15 mouse cellular contexts compared by ENCODE assay signal in the genomic region with DNA sequence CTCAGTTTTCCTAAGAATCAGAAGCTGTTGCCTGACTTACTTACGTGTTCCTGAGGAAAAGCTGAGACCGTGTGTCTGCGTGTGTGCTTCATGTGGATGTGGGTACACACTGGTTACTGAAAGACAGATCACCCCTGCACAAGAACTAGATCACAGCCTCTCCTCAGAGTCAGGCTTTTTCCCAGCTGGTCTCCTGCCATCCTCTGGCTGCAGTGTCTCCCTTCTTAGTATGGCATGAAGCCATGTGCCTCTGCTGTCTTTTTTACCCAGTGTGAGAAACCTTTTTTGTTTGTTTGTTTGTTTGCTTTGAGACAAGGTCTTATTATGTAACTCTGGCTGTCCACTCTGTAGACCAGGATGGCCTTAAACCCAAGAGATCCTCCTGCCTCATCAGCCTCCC. TPM values are rescaled to one million over a fixed set of nuclear protein-coding genes. Genes with fewer than 3 reads are reported as not detected.
A peak's percentile ranks its signal among the peaks of the same experiment; 100 is the strongest.
DNase-seq lines count a peak whose midpoint lies in the region; ATAC-seq and TF ChIP-seq lines count a peak whose summit lies in the region.
"Had no signal": no experiment of that assay in that cellular context is flagged by ENCODE, and none has a peak within 500 bp of the region (broad histone marks: within the 10 kb centered on the region; RNA-seq: fewer than 3 reads in every experiment).

No protein-coding gene starts in this region.

- no peak overlapping the region for H3K27ac ChIP-seq in limb, embryonic 12.5 days
- no peak overlapping the region for H3K27ac ChIP-seq in limb, embryonic 10.5 days
- H3K27ac ChIP-seq in forebrain, embryonic 13.5 days = no peak overlapping the region
- peak overlapping the region; percentile 96; the same call in 1 of the 2 replicates for H3K27ac ChIP-seq in liver, embryonic 16.5 days (ENCODE audit: low read length)
- no peak overlapping the region for H3K27ac ChIP-seq in thymus, adult 2 months (ENCODE audit: control insufficient read depth, insufficient read depth, low read length)
- H3K27ac ChIP-seq: heart, adult 2 months had no signal

- DNase-seq in limb, embryonic 10.5 days (ENCODE audit: low spot score) = no peak
- DNase-seq in brain, embryonic 14.5 days (ENCODE audit: low read depth) = peak; percentile 26
- DNase-seq in thymus, adult 2 months = no peak
- no peak for DNase-seq in kidney, adult 8-10 months
- no peak for DNase-seq in heart, postnatal 10 days
- DNase-seq: adrenal gland, postnatal 36 days; heart, adult 2 months; kidney, postnatal 14 days; right cerebral cortex, adult 18-20 months had no signal

- no peaks in the 10 kb centered on the region for H3K36me3 ChIP-seq in limb, embryonic 12.5 days
- H3K36me3 ChIP-seq in limb, embryonic 10.5 days = peaks cover 4% of the 10 kb centered on the region; the same call in 1 of the 2 replicates
- no peaks in the 10 kb centered on the region for H3K36me3 ChIP-seq in forebrain, embryonic 13.5 days (ENCODE audit: poor library complexity, severe bottlenecking)
- H3K36me3 ChIP-seq in liver, embryonic 16.5 days (ENCODE audit: control insufficient read depth, insufficient read depth) = no peaks in the 10 kb centered on the region
- no peaks in the 10 kb centered on the region for H3K36me3 ChIP-seq in thymus, adult 2 months (ENCODE audit: control insufficient read depth, insufficient read depth, low read length)

- TF ChIP-seq CTCF in brain, embryonic 14.5 days (IDR thresholded peaks at IDR 0.05; ENCODE audit: borderline replicate concordance, extremely low read depth, insufficient read depth, insufficient read length) = no peak
- TF ChIP-seq CTCF in thymus, adult 2 months (IDR thresholded peaks at IDR 0.05; ENCODE audit: borderline replicate concordance, control insufficient read depth, extremely low read depth, insufficient read depth, low read length, poor library complexity) = no peak

- 0 out of 2 replicates have a peak overlapping the region, but pooled peaks have one; percentile 98 for H3K4me3 ChIP-seq in limb, embryonic 12.5 days (replicated peaks)
- no peak overlapping the region for H3K4me3 ChIP-seq in limb, embryonic 10.5 days
- H3K4me3 ChIP-seq in forebrain, embryonic 13.5 days = peak overlapping the region; percentile 6; the same call in 1 of the 2 replicates
- H3K4me3 ChIP-seq in liver, embryonic 16.5 days (ENCODE audit: low read depth, low read length) = peak overlapping the region; percentile 93
- H3K4me3 ChIP-seq in thymus, adult 2 months (ENCODE audit: control insufficient read depth, insufficient read depth, low read length) = no peak overlapping the region
- H3K4me3 ChIP-seq: heart, adult 2 months had no signal

- WGBS in limb, embryonic 12.5 days = 96% methylated on average over 3 of the region's 3 CpGs
- 97% methylated on average over 3 of the region's 3 CpGs for WGBS in limb, embryonic 10.5 days
- WGBS in forebrain, embryonic 13.5 days = 96% methylated on average over 3 of the region's 3 CpGs
- 90% methylated on average over 3 of the region's 3 CpGs for WGBS in liver, embryonic 16.5 days (ENCODE audit: insufficient replicate concordance)
- WGBS in thymus, adult 2 months = 96% methylated on average over 3 of the region's 3 CpGs

- no peaks in the 10 kb centered on the region for H3K27me3 ChIP-seq in limb, embryonic 12.5 days
- no peaks in the 10 kb centered on the region for H3K27me3 ChIP-seq in limb, embryonic 10.5 days (ENCODE audit: low read depth, poor library complexity, severe bottlenecking)
- H3K27me3 ChIP-seq in forebrain, embryonic 13.5 days = no peaks in the 10 kb centered on the region
- H3K27me3 ChIP-seq in liver, embryonic 16.5 days (ENCODE audit: control insufficient read depth, insufficient read depth, low read depth, low read length) = no peaks in the 10 kb centered on the region
- no peaks in the 10 kb centered on the region for H3K27me3 ChIP-seq in thymus, adult 2 months (ENCODE audit: control insufficient read depth, insufficient read depth, low read length)

- H3K9me3 ChIP-seq in limb, embryonic 12.5 days = no peaks in the 10 kb centered on the region
- no peaks in the 10 kb centered on the region for H3K9me3 ChIP-seq in limb, embryonic 10.5 days (replicated peaks)
- no peaks in the 10 kb centered on the region for H3K9me3 ChIP-seq in forebrain, embryonic 13.5 days (replicated peaks)
- H3K9me3 ChIP-seq in liver, embryonic 16.5 days (replicated peaks; ENCODE audit: control insufficient read depth, low read length) = no peaks in the 10 kb centered on the region

- intact Hi-C loops in heart, postnatal 10 days (cut with DNase I) = no loop called here

- peak overlapping the region; percentile 84; the same call in 1 of the 2 replicates for H3K4me2 ChIP-seq in limb, embryonic 12.5 days
- H3K4me2 ChIP-seq in forebrain, embryonic 13.5 days = peak overlapping the region; percentile 61
- H3K4me2 ChIP-seq in liver, embryonic 16.5 days (ENCODE audit: low read depth, low read length) = peak overlapping the region; percentile 90

- 0 out of 2 replicates have a peak overlapping the region, but pooled peaks have one; percentile 8 for H3K9ac ChIP-seq in limb, embryonic 12.5 days (replicated peaks)
- H3K9ac ChIP-seq in forebrain, embryonic 13.5 days = no peak overlapping the region
- H3K9ac ChIP-seq in liver, embryonic 16.5 days (ENCODE audit: low read depth, low read length) = peak overlapping the region; percentile 99

- H3K4me1 ChIP-seq in limb, embryonic 12.5 days (replicated peaks) = peaks cover 48% of the 10 kb centered on the region
- H3K4me1 ChIP-seq in limb, embryonic 10.5 days = peaks cover 41% of the 10 kb centered on the region
- peaks cover 47% of the 10 kb centered on the region for H3K4me1 ChIP-seq in forebrain, embryonic 13.5 days
- H3K4me1 ChIP-seq in liver, embryonic 16.5 days (ENCODE audit: control insufficient read depth, low read depth, low read length) = peaks cover 53% of the 10 kb centered on the region
- peaks cover 8% of the 10 kb centered on the region for H3K4me1 ChIP-seq in thymus, adult 2 months (replicated peaks; ENCODE audit: control insufficient read depth, insufficient read depth, low read length)

- ATAC-seq in limb, embryonic 12.5 days (ENCODE audit: insufficient number of reproducible peaks, insufficient read depth, low FRiP score, low TSS enrichment, low read depth) = no peak
- ATAC-seq in forebrain, embryonic 13.5 days = no peak
- ATAC-seq in liver, embryonic 16.5 days (ENCODE audit: low read depth) = no peak
- ATAC-seq: inflammation-experienced regulatory T-cells, adult 6 months had no signal

- TF ChIP-seq POLR2A in brain, embryonic 14.5 days (IDR thresholded peaks at IDR 0.05; ENCODE audit: borderline replicate concordance, extremely low read depth, insufficient read depth, insufficient read length, poor library complexity, severe bottlenecking) = no peak
- TF ChIP-seq POLR2A in thymus, adult 2 months (IDR thresholded peaks at IDR 0.05; ENCODE audit: control insufficient read depth, extremely low read depth, insufficient read depth, low read length, poor library complexity) = no peak

RNA-seq across cellular contexts. Expression of gene Ube2o, which starts 2.0 kb away (rescaled TPM):
- polyA plus RNA-seq in limb, embryonic 12.5 days (2016; fragmentation: Nextera tagmentation; extraction: Ambion mirVana) = 14.8 and 21.7 TPM in 2 replicates
- 12.7 and 16.4 TPM in 2 replicates for polyA plus RNA-seq in limb, embryonic 10.5 days (2016; fragmentation: Nextera tagmentation; extraction: Ambion mirVana)
- 54.3 and 68.5 TPM in 2 replicates for polyA plus RNA-seq in brain, embryonic 14.5 days (2012; rRNA removed)
- polyA plus RNA-seq in forebrain, embryonic 13.5 days (2015; fragmentation: Nextera tagmentation; extraction: Ambion mirVana) = 11.9 and 12.1 TPM in 2 replicates
- polyA plus RNA-seq in liver, embryonic 16.5 days (2015; fragmentation: Nextera tagmentation; extraction: Ambion mirVana) = 15.1 and 18.1 TPM in 2 replicates
- polyA plus RNA-seq in thymus, adult 2 months (2012; rRNA removed) = 26.5 and 27.1 TPM in 2 replicates
- 10 to 100 TPM; 28.5 to 33.7 TPM for total RNA-seq in heart, postnatal 10 days (2021)

RNA-seq across cellular contexts. Expression of gene Aanat, which starts 7.0 kb away (rescaled TPM):
- polyA plus RNA-seq in limb, embryonic 12.5 days (2016; fragmentation: Nextera tagmentation; extraction: Ambion mirVana) = not detected in 2 replicates
- polyA plus RNA-seq in limb, embryonic 10.5 days (2016; fragmentation: Nextera tagmentation; extraction: Ambion mirVana) = not detected in 2 replicates
- 1.2 and 2.7 TPM in 2 replicates for polyA plus RNA-seq in brain, embryonic 14.5 days (2012; rRNA removed)
- polyA plus RNA-seq in forebrain, embryonic 13.5 days (2015; fragmentation: Nextera tagmentation; extraction: Ambion mirVana) = 0.25 and 0.39 TPM in 2 replicates
- not detected in 2 replicates for polyA plus RNA-seq in liver, embryonic 16.5 days (2015; fragmentation: Nextera tagmentation; extraction: Ambion mirVana)
- not detected in 2 replicates for polyA plus RNA-seq in thymus, adult 2 months (2012; rRNA removed)
- not detected for total RNA-seq in heart, postnatal 10 days (2021)
- total RNA-seq: adrenal gland, postnatal 36 days; heart, adult 2 months had no signal
- polyA plus RNA-seq: embryonic facial prominence, embryonic 11.5 days; heart, adult 2 months; inflammation-experienced regulatory T-cells, adult 6 months; thymus, postnatal 0 days had no signal

RNA-seq across cellular contexts. Expression of gene Rhbdf2, which starts 47.5 kb away (rescaled TPM):
- polyA plus RNA-seq in limb, embryonic 12.5 days (2016; fragmentation: Nextera tagmentation; extraction: Ambion mirVana) = 4.1 and 5.1 TPM in 2 replicates
- 4.4 and 5.2 TPM in 2 replicates for polyA plus RNA-seq in limb, embryonic 10.5 days (2016; fragmentation: Nextera tagmentation; extraction: Ambion mirVana)
- polyA plus RNA-seq in brain, embryonic 14.5 days (2012; rRNA removed) = 2.3 and 2.5 TPM in 2 replicates
- polyA plus RNA-seq in forebrain, embryonic 13.5 days (2015; fragmentation: Nextera tagmentation; extraction: Ambion mirVana) = 0.87 and 0.98 TPM in 2 replicates
- polyA plus RNA-seq in liver, embryonic 16.5 days (2015; fragmentation: Nextera tagmentation; extraction: Ambion mirVana) = 6.7 and 7.7 TPM in 2 replicates
- polyA plus RNA-seq in thymus, adult 2 months (2012; rRNA removed) = 40.8 and 44.4 TPM in 2 replicates
- 10 to 100 TPM; 15.4 to 17.7 TPM for total RNA-seq in heart, postnatal 10 days (2021)

RNA-seq across cellular contexts. Expression of gene Sphk1, which starts 48.6 kb away (rescaled TPM):
- polyA plus RNA-seq in limb, embryonic 12.5 days (2016; fragmentation: Nextera tagmentation; extraction: Ambion mirVana) = 1.4 and 1.8 TPM in 2 replicates
- 0.30 and 0.54 TPM in 2 replicates for polyA plus RNA-seq in limb, embryonic 10.5 days (2016; fragmentation: Nextera tagmentation; extraction: Ambion mirVana)
- 2.4 and 3.6 TPM in 2 replicates for polyA plus RNA-seq in brain, embryonic 14.5 days (2012; rRNA removed)
- 0.98 and 2.2 TPM in 2 replicates for polyA plus RNA-seq in forebrain, embryonic 13.5 days (2015; fragmentation: Nextera tagmentation; extraction: Ambion mirVana)
- polyA plus RNA-seq in liver, embryonic 16.5 days (2015; fragmentation: Nextera tagmentation; extraction: Ambion mirVana) = 23.7 and 24.3 TPM in 2 replicates
- polyA plus RNA-seq in thymus, adult 2 months (2012; rRNA removed) = 12.9 and 15.7 TPM in 2 replicates
- 1 to 10 TPM; 2.5 to 3.9 TPM for total RNA-seq in heart, postnatal 10 days (2021)
- polyA plus RNA-seq: inflammation-experienced regulatory T-cells, adult 6 months had no signal

Comparison
In these comparisons a context has a peak if more than half of its experiments do, and no peak if none do; other contexts are left out.
1. H3K4me3 ChIP-seq: peak in limb, embryonic 12.5 days (single experiment), forebrain, embryonic 13.5 days (single experiment) and liver, embryonic 16.5 days (single experiment); none in limb, embryonic 10.5 days (single experiment) and thymus, adult 2 months (single experiment).
2. Peak in every context shown above with its lines, with median percentiles within 50 percentile points of each other: H3K4me2 ChIP-seq.